Mouse (Mus musculus) neural tube, embryonic 14.5 days (tissue): Measurements from ENCODE around the gene Mindy2. TPM values are rescaled to one million over a fixed set of nuclear protein-coding genes. Genes with fewer than 3 reads are reported as not detected.

Experiments used
- ATAC-seq: fragments of 200-750 bp; cut with Nextera tagmentation; 2 replicates; pipeline ENCODE4 v1.8.0; 2017; ENCODE audit warnings: low read depth, mild to moderate bottlenecking, moderate TSS enrichment, moderate library complexity
- H3K27ac ChIP-seq: fragments of 300-500 bp; sonication (generic); 2 replicates; pipeline ENCODE4 v1.5.1; 2014; ENCODE audit warnings: low read depth, mild to moderate bottlenecking, control low read depth, low read length, moderate library complexity, mixed read lengths
- H3K27me3 ChIP-seq: fragments of 300-500 bp; sonication (generic); 2 replicates; pipeline ENCODE4 v1.6.1; 2014; ENCODE audit warnings: low read length; ENCODE audit not compliant: control insufficient read depth, insufficient read depth
- H3K36me3 ChIP-seq: fragments of 300-500 bp; sonication (generic); 2 replicates; pipeline ENCODE4 v1.6.1; 2014; ENCODE audit warnings: low read length, mixed read lengths; ENCODE audit not compliant: control insufficient read depth, insufficient read depth
- H3K4me1 ChIP-seq: fragments of 300-500 bp; sonication (generic); 2 replicates; pipeline ENCODE4 v1.6.1; 2014; ENCODE audit warnings: low read length; ENCODE audit not compliant: control insufficient read depth, insufficient read depth
- H3K4me2 ChIP-seq: fragments of 300-500 bp; sonication (generic); 2 replicates; pipeline ENCODE4 v1.6.1; 2014; ENCODE audit warnings: mild to moderate bottlenecking, low read depth, low read length, control low read depth
- H3K4me3 ChIP-seq: fragments of 300-500 bp; sonication (generic); 2 replicates; pipeline ENCODE4 v1.5.1; 2014; ENCODE audit warnings: low read depth, low read length, control low read depth, mixed read lengths
- H3K9ac ChIP-seq: fragments of 300-500 bp; sonication (generic); replicated peaks from 2 replicates; pipeline ENCODE4 v1.6.1; 2014; ENCODE audit warnings: low read depth, mild to moderate bottlenecking, control low read depth, low read length, mixed read lengths
- H3K9me3 ChIP-seq: fragments of 300-500 bp; sonication (generic); 2 replicates; pipeline ENCODE4 v1.6.1; 2016; ENCODE audit warnings: low read length; ENCODE audit not compliant: control insufficient read depth
- WGBS: fragments of 180-500 bp; shearing (Covaris S2); extraction: QIAGEN DNeasy Blood & Tissue Kit; methylation state at CpG from one replicate; pipeline ENCODE4 v1.1.7; 2014; 5-methylcytosine and 5-hydroxymethylcytosine counted together
- polyA plus RNA-seq: library from polyadenylated mRNA; unstranded; fragments of >200 nt; fragmentation: Nextera tagmentation; extraction: Ambion mirVana; gene quantifications from 2 replicates; pipeline ENCODE4 v1.2.1, GENCODE M21; 2014

Mindy2 gene
- polyA plus RNA-seq, 1 experiment from 2014 or later = 20.4 TPM

DNA sequence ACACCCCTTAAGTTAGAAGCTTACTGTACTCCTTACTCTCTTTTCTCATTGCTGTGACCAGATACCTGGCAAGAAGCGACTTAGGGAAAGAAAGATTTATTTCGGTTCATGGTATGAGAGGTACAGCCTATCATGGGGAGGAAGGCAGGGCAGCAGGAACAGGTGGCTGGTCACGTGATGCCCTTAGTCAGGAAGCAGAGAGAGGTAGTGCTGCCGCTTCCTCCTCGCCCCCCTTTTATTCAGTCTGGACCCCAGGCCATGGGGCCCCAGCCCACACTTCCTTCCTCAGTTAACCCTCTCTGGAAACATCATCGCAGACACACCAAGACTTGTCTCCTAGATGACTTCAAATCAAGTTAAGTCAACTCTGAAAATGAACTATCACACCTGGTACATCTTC lies 14.3 kb upstream of the Mindy2 start:
- H3K27me3 ChIP-seq = no peaks in the 10 kb centered on the region
- no peak overlapping the region for H3K9ac ChIP-seq
- no peaks in the 10 kb centered on the region for H3K4me1 ChIP-seq
- ATAC-seq = no peak
- no peaks in the 10 kb centered on the region for H3K36me3 ChIP-seq
- 78% methylated on average over 6 of the region's 6 CpGs for WGBS
- no peak overlapping the region for H3K4me2 ChIP-seq
- no peaks in the 10 kb centered on the region for H3K9me3 ChIP-seq
- H3K4me3 ChIP-seq = no peak overlapping the region
- no peak overlapping the region for H3K27ac ChIP-seq

DNA sequence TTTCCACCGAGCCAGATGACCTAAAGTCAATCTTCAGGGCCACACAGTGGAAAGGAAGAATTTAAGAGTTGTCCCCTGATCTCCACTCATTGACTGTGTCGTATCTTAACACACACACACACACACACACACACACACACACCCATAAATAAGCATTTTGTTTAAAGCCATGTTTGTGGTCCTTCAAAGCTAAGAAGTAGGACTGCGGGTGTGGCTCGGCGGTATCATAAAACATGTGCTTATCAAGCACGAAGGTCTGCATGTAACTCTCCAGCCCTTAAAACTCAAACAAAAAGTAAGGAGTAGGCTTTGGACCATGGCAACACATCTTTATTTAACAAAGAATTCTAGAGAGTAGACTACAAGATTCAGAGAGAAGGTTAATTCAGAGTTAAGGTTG lies 13.4 kb upstream of the Mindy2 start:
- H3K4me1 ChIP-seq = no peaks in the 10 kb centered on the region
- no peaks in the 10 kb centered on the region for H3K36me3 ChIP-seq
- ATAC-seq = no peak
- H3K27me3 ChIP-seq = no peaks in the 10 kb centered on the region
- WGBS = 96% methylated on average over 6 of the region's 6 CpGs
- no peak overlapping the region for H3K9ac ChIP-seq
- H3K27ac ChIP-seq = no peak overlapping the region
- no peaks in the 10 kb centered on the region for H3K9me3 ChIP-seq
- no peak overlapping the region for H3K4me3 ChIP-seq
- H3K4me2 ChIP-seq = no peak overlapping the region

DNA sequence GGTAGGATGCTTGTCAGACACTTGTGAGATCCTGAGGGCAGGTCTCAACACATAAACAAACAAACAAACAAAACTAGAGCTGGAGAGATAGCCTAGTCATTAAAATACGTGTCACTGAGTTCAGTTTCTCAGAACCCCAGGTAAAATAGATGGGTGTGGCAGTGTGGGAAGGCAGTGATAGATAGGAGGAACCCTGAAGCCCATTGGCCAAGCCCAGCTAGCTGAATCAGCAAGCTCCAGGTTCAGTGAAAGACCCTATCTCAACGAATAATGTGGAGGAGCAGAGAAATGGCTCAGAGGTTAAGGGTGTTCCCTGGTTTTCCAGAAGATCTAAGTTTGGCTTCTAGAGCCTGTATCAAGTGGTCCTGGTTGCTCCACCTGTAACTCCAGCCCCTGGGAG lies 12.2 kb upstream of the Mindy2 start:
- H3K27ac ChIP-seq = no peak overlapping the region
- 59% methylated on average over 2 of the region's 2 CpGs for WGBS
- ATAC-seq = no peak

DNA sequence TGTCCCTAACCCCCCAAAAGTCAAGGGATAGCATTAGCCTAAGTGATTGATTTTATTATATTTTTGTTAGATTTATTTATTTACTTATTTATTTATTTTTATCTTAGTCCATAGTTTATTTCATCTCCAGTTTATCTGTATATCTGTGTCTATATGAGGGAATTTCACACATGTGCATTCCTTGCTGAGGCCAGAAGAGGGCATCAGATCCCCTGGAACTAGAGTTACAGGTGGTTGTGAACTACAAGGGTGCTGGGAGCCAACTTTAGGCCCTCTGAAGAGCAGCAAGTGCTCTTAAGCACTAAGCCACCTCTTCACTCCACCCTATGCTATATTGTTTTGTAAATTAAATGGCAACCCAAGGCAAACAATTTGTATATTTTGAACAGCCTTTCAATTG lies 11.1 kb upstream of the Mindy2 start:
- H3K9me3 ChIP-seq = no peaks in the 10 kb centered on the region
- H3K4me2 ChIP-seq = no peak overlapping the region
- H3K9ac ChIP-seq = no peak overlapping the region
- no peak overlapping the region for H3K27ac ChIP-seq
- ATAC-seq = no peak
- no peaks in the 10 kb centered on the region for H3K4me1 ChIP-seq
- no peak overlapping the region for H3K4me3 ChIP-seq
- H3K36me3 ChIP-seq = no peaks in the 10 kb centered on the region
- no peaks in the 10 kb centered on the region for H3K27me3 ChIP-seq

More for the DNA sequence above, 12.2 kb upstream of the Mindy2 start:
- H3K4me3 ChIP-seq = no peak overlapping the region
- H3K27me3 ChIP-seq = no peaks in the 10 kb centered on the region
- H3K4me1 ChIP-seq = no peaks in the 10 kb centered on the region
- no peaks in the 10 kb centered on the region for H3K9me3 ChIP-seq
- H3K9ac ChIP-seq = no peak overlapping the region
- no peak overlapping the region for H3K4me2 ChIP-seq
- H3K36me3 ChIP-seq = no peaks in the 10 kb centered on the region

DNA sequence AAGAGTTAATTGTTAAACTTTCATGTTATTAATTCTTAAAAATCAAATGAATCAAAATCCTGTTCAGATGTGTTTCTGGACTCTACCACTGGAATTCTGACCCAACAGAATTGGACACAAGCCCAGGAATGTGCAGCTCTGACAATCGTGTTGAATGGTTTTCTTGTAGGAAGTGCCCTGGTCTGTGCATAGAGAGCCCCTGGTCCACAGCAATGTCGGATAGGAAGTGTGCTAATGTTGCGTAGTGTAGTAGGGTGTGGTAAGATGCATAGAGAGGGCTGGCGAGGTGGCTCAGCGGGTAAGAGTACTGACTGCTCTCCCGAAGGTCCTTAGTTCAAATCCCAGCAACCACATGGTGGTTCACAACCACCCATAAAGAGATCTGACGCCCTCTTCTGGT lies 9.8 kb upstream of the Mindy2 start:
- Histone ChIP-seq H3K4me3 (no peak overlapping the region), H3K27me3 (no peaks in the 10 kb centered on the region), H3K4me2 (no peak overlapping the region), H3K9ac (no peak overlapping the region), H3K27ac (no peak overlapping the region), H3K4me1 (no peaks in the 10 kb centered on the region), H3K36me3 (no peaks in the 10 kb centered on the region), H3K9me3 (no peaks in the 10 kb centered on the region)
- 74% methylated on average over 7 of the region's 7 CpGs for WGBS
- no peak for ATAC-seq

DNA sequence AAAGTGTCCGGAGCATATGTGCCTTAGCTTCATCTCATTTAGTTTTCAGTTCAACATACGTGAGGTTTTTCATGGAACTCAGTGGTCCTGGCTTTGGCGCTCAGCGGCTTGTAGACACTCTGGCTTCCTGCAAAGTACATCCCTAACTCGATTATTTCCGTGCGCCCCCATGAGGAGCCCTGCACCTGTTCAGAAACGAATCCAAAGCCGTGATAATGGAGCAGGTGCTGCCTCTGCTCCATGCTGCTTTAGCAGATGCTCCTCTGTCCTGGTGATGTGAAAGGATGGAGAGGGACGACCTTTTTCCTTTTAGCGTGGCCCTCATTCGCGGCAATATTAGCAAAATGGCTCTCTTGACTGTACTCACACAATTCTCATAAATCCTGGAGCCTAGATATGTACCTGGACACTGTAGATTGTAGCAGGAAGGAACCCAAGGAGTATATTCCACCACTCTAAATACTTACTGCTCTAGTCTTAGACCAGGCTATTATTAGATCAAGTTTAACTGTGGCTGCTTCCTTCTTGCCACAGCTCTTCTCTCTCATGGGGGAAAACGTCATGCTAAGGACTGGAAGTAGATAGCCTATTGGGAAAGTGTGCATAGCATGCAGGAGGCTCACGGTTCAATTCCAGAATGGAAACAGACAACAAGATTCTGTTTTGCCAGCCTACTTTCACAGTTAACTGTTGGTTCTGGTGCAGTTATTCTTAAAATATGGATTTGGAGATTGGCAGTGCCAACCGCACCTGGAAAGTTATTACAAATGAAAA lies 8.6 kb upstream of the Mindy2 start:
- Histone ChIP-seq H3K4me1 (no peaks in the 10 kb centered on the region), H3K4me2 (no peak overlapping the region), H3K27ac (no peak overlapping the region), H3K9ac (no peak overlapping the region), H3K9me3 (no peaks in the 10 kb centered on the region), H3K27me3 (no peaks in the 10 kb centered on the region), H3K36me3 (no peaks in the 10 kb centered on the region), H3K4me3 (no peak overlapping the region)
- no peak for ATAC-seq
- 74% methylated on average over 16 of the region's 16 CpGs for WGBS

DNA sequence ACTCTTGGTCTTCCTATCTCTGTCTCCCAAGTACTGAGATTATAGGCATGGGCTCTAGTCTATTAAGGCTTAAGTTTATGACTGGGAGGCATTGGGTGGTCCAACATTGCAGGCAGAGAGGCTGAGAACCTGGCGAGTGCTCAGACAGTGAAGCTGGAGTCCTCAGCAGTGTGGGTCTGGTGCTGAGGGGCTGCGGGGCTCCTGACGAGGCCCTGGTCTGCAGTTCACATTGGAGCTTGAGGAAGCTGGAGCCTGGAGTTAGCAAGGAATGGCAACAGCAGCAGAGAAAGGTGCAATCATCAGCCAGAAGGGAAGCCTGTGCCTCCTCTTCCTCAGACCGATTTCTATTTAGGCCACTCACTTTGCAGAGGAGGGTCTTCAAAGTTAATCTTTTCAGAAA lies 7.9 kb upstream of the Mindy2 start:
- 79% methylated on average over 4 of the region's 4 CpGs for WGBS
- Histone ChIP-seq H3K4me3 (no peak overlapping the region), H3K9me3 (no peaks in the 10 kb centered on the region), H3K4me1 (no peaks in the 10 kb centered on the region), H3K27me3 (no peaks in the 10 kb centered on the region), H3K4me2 (no peak overlapping the region), H3K9ac (no peak overlapping the region), H3K36me3 (no peaks in the 10 kb centered on the region), H3K27ac (no peak overlapping the region)
- no peak for ATAC-seq

DNA sequence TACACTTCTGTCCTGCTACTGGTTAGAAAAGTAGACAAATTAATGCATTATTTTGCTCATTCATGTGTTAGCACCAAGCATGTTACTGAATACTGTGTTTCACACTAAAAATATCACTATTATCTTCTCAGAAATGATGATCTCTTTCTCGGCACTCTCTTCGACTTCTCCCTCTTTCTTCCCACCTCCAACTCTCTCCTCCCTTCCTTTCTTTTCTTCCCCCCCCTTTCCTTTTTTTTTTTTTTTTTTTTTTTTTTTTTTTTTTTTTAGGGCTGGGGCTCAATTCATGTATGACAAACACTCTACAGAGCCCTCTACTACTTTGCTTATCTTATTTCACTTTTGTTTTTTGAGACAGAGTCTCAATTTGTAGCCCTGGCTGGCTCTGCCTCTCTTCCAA lies 1.3 kb upstream of the Mindy2 start:
- WGBS = 70% methylated on average over 2 of the region's 2 CpGs
- H3K27me3 ChIP-seq = no peaks in the 10 kb centered on the region

DNA sequence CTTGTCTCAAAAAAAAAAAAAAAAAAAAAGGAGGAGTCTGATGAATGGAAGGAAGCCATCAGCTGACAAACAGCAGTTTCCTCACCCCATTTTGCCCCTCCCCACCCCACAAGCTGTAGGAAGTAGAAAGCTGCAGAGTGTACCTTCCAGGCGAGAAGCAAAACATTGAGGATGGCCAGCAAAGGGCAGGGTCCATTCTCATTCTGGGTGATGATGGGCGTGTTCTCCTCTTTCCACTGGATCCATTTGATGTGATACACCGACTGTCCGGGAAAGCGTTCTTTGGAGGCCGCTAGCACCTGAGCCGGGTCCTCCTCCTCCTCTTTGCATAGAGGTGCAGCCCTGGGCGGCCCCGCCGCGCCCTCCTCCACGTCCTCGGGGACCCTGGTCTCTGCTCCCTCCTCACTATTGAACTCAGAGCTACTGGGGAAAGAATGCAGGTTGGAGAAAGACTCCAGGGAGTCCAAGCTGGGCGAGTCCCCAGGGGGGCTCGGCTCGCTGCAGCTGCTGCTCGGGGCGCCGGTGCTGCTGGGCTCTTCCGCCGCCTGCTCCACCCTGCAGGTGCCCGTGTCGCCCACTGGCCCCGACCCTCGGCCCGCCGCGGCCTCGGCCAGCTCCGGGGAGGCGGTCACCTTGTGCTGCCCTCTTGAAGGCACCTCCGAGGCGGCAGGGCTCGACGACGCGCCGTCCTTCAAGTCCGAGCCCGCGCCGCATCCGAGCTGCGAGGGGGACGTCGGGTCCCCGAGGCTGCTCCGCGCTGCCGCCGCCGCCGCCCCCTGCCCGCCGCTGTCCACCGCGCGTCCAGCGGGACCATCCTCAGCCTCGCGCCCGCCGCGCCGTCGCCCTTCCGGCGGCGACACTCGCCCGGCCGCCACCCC lies 605 bp downstream of the Mindy2 start, which contains the start of gene Gm10642:
TSS of gene Gm10642 (plus strand) at position 122 of the 878 bp plus-strand sequence.
- Histone ChIP-seq H3K4me3 (peak within 1 kb of the TSS; percentile 68), H3K36me3 (no peaks in the 10 kb centered on the region), H3K4me2 (peak within 1 kb of the TSS; percentile 59), H3K9me3 (no peaks in the 10 kb centered on the region), H3K27me3 (no peaks in the 10 kb centered on the region), H3K4me1 (peaks cover 37% of the 10 kb centered on the region), H3K9ac (peak within 1 kb of the TSS; percentile 93), H3K27ac (peak within 1 kb of the TSS; percentile 96)
- peak; percentile 64 for ATAC-seq
- WGBS = under 1% methylated on average over 49 of the region's 72 CpGs

More for the DNA sequence above, 1.3 kb upstream of the Mindy2 start:
- no peak overlapping the region for H3K27ac ChIP-seq
- H3K36me3 ChIP-seq = no peaks in the 10 kb centered on the region
- no peak overlapping the region for H3K4me2 ChIP-seq
- H3K4me1 ChIP-seq = peaks cover 24% of the 10 kb centered on the region
- no peak overlapping the region for H3K9ac ChIP-seq
- H3K4me3 ChIP-seq = no peak overlapping the region
- no peaks in the 10 kb centered on the region for H3K9me3 ChIP-seq
- no peak for ATAC-seq
